Mouse (Mus musculus) kidney, adult 8-10 months (tissue): Measurements from ENCODE around the gene Csrnp3.
A peak's percentile ranks its signal among the peaks of the same experiment; 100 is the strongest.

Experiments used
- DNase-seq, 2 experiments: peaks; one replicate each; pipeline ENCODE4 v3.0.0; 2022

Gene Csrnp3

GRCm38 (mm10) chr2:66024837-66025236, 179.3 kb downstream of the Csrnp3 start:
- no peak for DNase-seq

GRCm38 (mm10) chr2:66028812-66029211, 183.2 kb downstream of the Csrnp3 start:
- DNase-seq, result no peak

GRCm38 (mm10) chr2:66034907-66035679, 189.5 kb downstream of the Csrnp3 start:
- DNase-seq, result no peak

DNA sequence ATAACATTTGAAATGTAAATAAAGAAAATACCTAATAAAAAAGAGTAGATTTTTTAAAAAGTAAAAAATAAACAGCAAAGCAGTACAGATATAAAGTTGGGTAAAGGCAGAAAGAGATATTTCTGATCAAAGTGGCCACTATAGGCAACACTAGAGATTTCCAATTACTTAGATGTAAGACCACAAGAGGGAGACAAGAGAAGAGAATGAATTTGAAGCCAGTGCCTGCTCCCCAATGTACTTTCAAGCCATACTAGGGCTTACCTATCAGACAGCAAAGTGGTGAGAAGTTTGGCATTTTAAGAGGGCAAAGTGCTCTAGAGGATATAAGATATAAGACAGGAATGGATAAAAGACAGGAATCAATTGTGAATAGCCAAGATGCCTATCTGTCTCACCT, 195.0 kb downstream of the Csrnp3 start:
- DNase-seq, result no peak

- DNase-seq, result no peak
Measured at GRCm38 (mm10) chr2:66041203-66041916, 195.8 kb downstream of the Csrnp3 start.

DNA sequence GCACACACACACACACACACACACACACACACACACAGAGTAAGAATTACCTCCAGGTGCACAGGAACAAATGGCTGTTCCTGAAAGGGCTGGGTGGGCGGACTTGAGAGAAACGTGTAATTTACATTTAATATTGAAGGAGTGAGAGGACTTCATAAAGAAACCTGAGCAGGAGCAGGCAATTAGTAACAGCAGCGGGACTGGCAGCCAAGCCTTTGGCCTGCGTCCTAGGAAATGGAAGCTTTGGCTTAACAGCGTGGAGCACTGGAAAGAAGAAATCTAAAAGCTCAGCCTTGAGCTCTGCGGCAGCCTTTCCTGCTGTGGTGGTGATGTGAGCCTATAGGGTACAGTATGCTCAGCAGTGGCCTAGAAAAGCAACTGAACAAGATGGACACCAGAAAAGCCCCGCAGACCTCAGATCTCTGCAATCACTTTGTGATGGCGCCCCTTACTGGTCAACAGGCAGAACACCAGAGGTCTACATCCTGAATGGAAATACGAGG, 196.4 kb downstream of the Csrnp3 start:
- peak; percentile 30 to 44 for DNase-seq

GRCm38 (mm10) chr2:66043441-66044404, 198.2 kb downstream of the Csrnp3 start:
- DNase-seq, result no peak

- no peak for DNase-seq
Measured at GRCm38 (mm10) chr2:66044405-66045089, 199.0 kb downstream of the Csrnp3 start.

DNA sequence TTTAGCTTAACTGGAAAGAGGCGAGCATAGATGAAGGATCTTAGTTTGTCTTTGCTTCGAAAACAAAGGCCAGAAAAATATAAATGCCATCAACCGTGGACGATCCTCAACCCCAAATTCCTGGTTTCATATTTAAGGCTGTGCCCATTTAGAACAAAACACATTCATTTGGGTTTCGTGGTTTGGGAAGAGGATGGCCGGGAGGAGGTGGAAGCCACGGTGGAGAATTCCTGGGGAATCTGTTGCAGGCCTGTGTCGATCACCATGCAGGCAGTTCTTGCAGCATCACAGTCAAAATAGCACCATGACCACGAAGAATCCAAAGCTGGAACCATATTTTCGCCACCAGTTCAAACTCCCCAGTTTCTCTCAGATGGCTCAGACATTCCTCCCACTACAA, 217.7 kb downstream of the Csrnp3 start:
- DNase-seq, result no peak

DNA sequence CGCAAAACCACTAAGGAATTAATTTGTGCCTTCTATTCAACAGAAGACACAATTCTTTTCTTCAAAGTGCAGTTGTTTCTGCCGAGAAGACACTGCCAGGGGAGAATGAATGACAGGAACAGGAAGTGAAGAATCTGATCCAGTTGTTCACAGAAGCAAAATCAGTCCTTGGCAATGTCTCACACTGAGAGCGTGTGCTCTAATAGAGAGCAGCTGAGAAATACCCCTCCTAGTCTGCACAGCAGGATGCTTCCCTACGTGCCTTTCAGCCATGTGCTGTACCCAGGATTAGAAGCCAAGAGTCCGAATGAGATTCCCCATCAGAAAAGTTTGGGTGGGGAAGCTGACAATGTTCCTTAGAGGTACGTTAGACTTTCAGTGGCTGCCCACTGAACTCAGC, 223.9 kb downstream of the Csrnp3 start:
- no peak for DNase-seq

- no peak for DNase-seq
Measured at GRCm38 (mm10) chr2:66080731-66081130, 235.2 kb downstream of the Csrnp3 start.
